Mouse (Mus musculus): ENCODE data around the gene Chst8.

Chst8 gene

GRCm38 (mm10) chr7:34703437-34703836 lies 109.1 kb downstream of the Chst8 start:
- DNase-seq: no peak

GRCm38 (mm10) chr7:34702718-34703351 lies 109.7 kb downstream of the Chst8 start:
- peak; percentile 66 for DNase-seq

- no peak for DNase-seq
Observed at GRCm38 (mm10) chr7:34699888-34700287, 112.6 kb downstream of the Chst8 start.

- no peak for DNase-seq
Observed at GRCm38 (mm10) chr7:34698221-34698620, 114.3 kb downstream of the Chst8 start.

GRCm38 (mm10) chr7:34696086-34696485 lies 116.4 kb downstream of the Chst8 start:
- no peak for DNase-seq

- no peak for DNase-seq
Observed at GRCm38 (mm10) chr7:34694898-34695297, 117.6 kb downstream of the Chst8 start.

- DNase-seq: no peak
Observed at GRCm38 (mm10) chr7:34693916-34694315, 118.6 kb downstream of the Chst8 start.

GRCm38 (mm10) chr7:34693072-34693471 lies 119.4 kb downstream of the Chst8 start:
- DNase-seq: no peak

GRCm38 (mm10) chr7:34690111-34690510 lies 122.4 kb downstream of the Chst8 start:
- no peak for DNase-seq

- no peak for DNase-seq
Observed at GRCm38 (mm10) chr7:34689028-34689427, 123.5 kb downstream of the Chst8 start.

- no peak for DNase-seq
Observed at GRCm38 (mm10) chr7:34685801-34686200, 126.7 kb downstream of the Chst8 start.

GRCm38 (mm10) chr7:34685176-34685575 lies 127.3 kb downstream of the Chst8 start:
- DNase-seq: no peak

GRCm38 (mm10) chr7:34680771-34681421 lies 131.6 kb downstream of the Chst8 start:
- DNase-seq: no peak

- no peak for DNase-seq
Observed at GRCm38 (mm10) chr7:34679886-34680285, 132.6 kb downstream of the Chst8 start.

GRCm38 (mm10) chr7:34675831-34676514 lies 136.5 kb downstream of the Chst8 start:
- peak; percentile 86 for DNase-seq

GRCm38 (mm10) chr7:34675120-34675790 lies 137.3 kb downstream of the Chst8 start:
- no peak for DNase-seq

- DNase-seq: no peak
Observed at GRCm38 (mm10) chr7:34672916-34673315, 139.6 kb downstream of the Chst8 start.

GRCm38 (mm10) chr7:34671911-34672310 lies 140.6 kb downstream of the Chst8 start:
- DNase-seq: peak; percentile 91

GRCm38 (mm10) chr7:34670778-34671177 lies 141.7 kb downstream of the Chst8 start:
- DNase-seq: no peak

- DNase-seq: no peak
Observed at GRCm38 (mm10) chr7:34669336-34669735, 143.2 kb downstream of the Chst8 start.

GRCm38 (mm10) chr7:34667874-34668273 lies 144.6 kb downstream of the Chst8 start:
- DNase-seq: peak; percentile 57

GRCm38 (mm10) chr7:34663145-34663544 lies 149.4 kb downstream of the Chst8 start:
- no peak for DNase-seq

GRCm38 (mm10) chr7:34662227-34662626 lies 150.3 kb downstream of the Chst8 start:
- DNase-seq: no peak

Data from kidney, postnatal 14 days (tissue).